Mouse (Mus musculus) MEL (cell line): ENCODE measurements around the gene Ccl11.

Experiments
- CHD2 ChIP-seq: IDR thresholded peaks from 2 replicates; pipeline ENCODE4 v1.6.1; 2011; ENCODE audit warnings: low read length, improper control_type of control experiment
- ELF1 ChIP-seq: IDR thresholded peaks from 2 replicates; pipeline ENCODE4 v1.6.1; 2014; ENCODE audit warnings: low read depth, mild to moderate bottlenecking, inconsistent platforms, low read length, improper control_type of control experiment, moderate library complexity
- GABPA ChIP-seq: IDR thresholded peaks from 2 replicates; pipeline ENCODE4 v1.6.1; 2012; ENCODE audit warnings: low read depth, mild to moderate bottlenecking, inconsistent platforms, low read length, improper control_type of control experiment, moderate library complexity
- GATA1 ChIP-seq: IDR thresholded peaks from 2 replicates; pipeline ENCODE4 v1.6.1; 2011; ENCODE audit warnings: low read depth, low read length, improper control_type of control experiment
- KAT2A ChIP-seq: conservative IDR thresholded peaks from 2 replicates; pipeline ENCODE4 v1.6.1; 2012; ENCODE audit warnings: low read depth, low read length, improper control_type of control experiment, inconsistent platforms
- MYC ChIP-seq: IDR thresholded peaks from 2 replicates; pipeline ENCODE4 v1.6.1; 2011; ENCODE audit warnings: low read depth, mild to moderate bottlenecking, low read length, improper control_type of control experiment, moderate library complexity
- POLR2A ChIP-seq, 2 experiments: IDR thresholded peaks; 2 replicates each; pipeline ENCODE4 v1.6.1; 2011 to 2012; ENCODE audit warnings: low read length in 2 of 2, mild to moderate bottlenecking in 2 of 2, control low read depth in 1 of 2, improper control_type of control experiment in 1 of 2, low read depth in 1 of 2, moderate library complexity in 1 of 2; ENCODE audit not compliant: control insufficient read depth in 1 of 2, insufficient read depth in 1 of 2, poor library complexity in 1 of 2
- RAD21 ChIP-seq: IDR thresholded peaks from 2 replicates; pipeline ENCODE4 v1.6.1; 2011; ENCODE audit warnings: mild to moderate bottlenecking, low read depth, low read length, improper control_type of control experiment
- TCF12 ChIP-seq: IDR thresholded peaks from 2 replicates; pipeline ENCODE4 v1.6.1; 2014; ENCODE audit warnings: low read depth, mild to moderate bottlenecking, inconsistent platforms, low read length, improper control_type of control experiment, moderate library complexity
- USF1 ChIP-seq: IDR thresholded peaks from 2 replicates; pipeline ENCODE4 v1.6.1; 2014; ENCODE audit warnings: low read depth, mild to moderate bottlenecking, inconsistent platforms, low read length, improper control_type of control experiment, moderate library complexity
- USF2 ChIP-seq, 2 experiments: IDR thresholded peaks; 2 replicates each; pipeline ENCODE4 v1.6.1; 2011 to 2012; ENCODE audit warnings: improper control_type of control experiment in 2 of 2, low read length in 2 of 2, borderline replicate concordance in 1 of 2, inconsistent platforms in 1 of 2, low read depth in 1 of 2, mild to moderate bottlenecking in 1 of 2; ENCODE audit not compliant: insufficient read depth in 1 of 2
- ZKSCAN1 ChIP-seq: IDR thresholded peaks from 2 replicates; pipeline ENCODE4 v1.6.1; 2012; ENCODE audit warnings: low read depth, mild to moderate bottlenecking, inconsistent platforms, low read length, improper control_type of control experiment, moderate library complexity

DNA sequence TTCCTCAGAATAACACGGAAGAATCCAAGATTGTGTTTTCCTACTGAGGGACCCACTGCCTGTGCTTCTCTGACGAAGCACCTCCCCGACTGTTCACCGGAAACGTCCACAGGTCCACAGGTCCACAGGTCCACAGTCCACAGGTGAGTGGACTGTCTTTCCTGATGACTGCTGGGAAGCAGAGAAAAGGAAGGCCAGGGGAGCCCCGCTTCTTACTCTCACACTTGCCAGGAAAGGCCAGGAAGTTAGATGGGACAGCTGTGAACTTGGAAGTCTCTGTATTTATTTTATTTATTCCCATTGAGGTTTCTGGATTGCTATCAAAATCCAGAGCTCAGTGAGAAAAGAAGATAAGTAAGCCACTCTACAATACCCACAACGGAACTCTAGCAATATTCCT lies 3.8 kb upstream of the Ccl11 start:
- no peak for TF ChIP-seq USF2 (IDR thresholded peaks at IDR 0.05; ENCODE audit: borderline replicate concordance in 1 of 2, insufficient read depth in 1 of 2, low read depth in 1 of 2, low read length in 2 of 2)
- TF ChIP-seq KAT2A = no peak
- no peak for TF ChIP-seq POLR2A (IDR thresholded peaks at IDR 0.05; ENCODE audit: control insufficient read depth in 1 of 2, insufficient read depth in 1 of 2, low read depth in 1 of 2, low read length in 2 of 2, poor library complexity in 1 of 2)
- no peak for TF ChIP-seq ELF1
- TF ChIP-seq ZKSCAN1 = no peak
- no peak for TF ChIP-seq CHD2
- no peak for TF ChIP-seq GATA1
- no peak for TF ChIP-seq USF1
- TF ChIP-seq MYC = no peak
- no peak for TF ChIP-seq GABPA
- no peak for TF ChIP-seq RAD21
- no peak for TF ChIP-seq TCF12
